Mouse (Mus musculus) ovary, adult 18-20 months (tissue): Measurements from ENCODE around the gene Wfdc12.

Source experiments
- DNase-seq: peaks from one replicate; pipeline ENCODE4 v3.0.0; 2022; ENCODE audit warnings: low spot score, mixed read lengths

Gene Wfdc12

GRCm38 (mm10) chr2:164175850-164176249 lies 14.6 kb downstream of the Wfdc12 start:
- DNase-seq = no peak

- DNase-seq = no peak
Observed at GRCm38 (mm10) chr2:164174649-164175395, 15.6 kb downstream of the Wfdc12 start.

GRCm38 (mm10) chr2:164173394-164173793 lies 17.0 kb downstream of the Wfdc12 start:
- DNase-seq = no peak

- DNase-seq = no peak
Observed at GRCm38 (mm10) chr2:164170902-164171301, 19.5 kb downstream of the Wfdc12 start, which contains the start of gene Kcns1. Kcns1 (minus strand) TSS chr2:164171113.

GRCm38 (mm10) chr2:164170326-164170725 lies 20.1 kb downstream of the Wfdc12 start:
- DNase-seq = no peak

- no peak for DNase-seq
Observed at GRCm38 (mm10) chr2:164168571-164168946, 21.8 kb downstream of the Wfdc12 start.

GRCm38 (mm10) chr2:164167752-164168570 lies 22.4 kb downstream of the Wfdc12 start:
- DNase-seq = no peak

GRCm38 (mm10) chr2:164164941-164165340 lies 25.5 kb downstream of the Wfdc12 start:
- DNase-seq = no peak

- no peak for DNase-seq
Observed at GRCm38 (mm10) chr2:164161515-164162055, 28.8 kb downstream of the Wfdc12 start.

- DNase-seq = no peak
Observed at GRCm38 (mm10) chr2:164158838-164159237, 31.6 kb downstream of the Wfdc12 start.

- no peak for DNase-seq
Observed at GRCm38 (mm10) chr2:164156158-164156557, 34.2 kb downstream of the Wfdc12 start.

GRCm38 (mm10) chr2:164154007-164154406 lies 36.4 kb downstream of the Wfdc12 start:
- DNase-seq = no peak

GRCm38 (mm10) chr2:164152341-164152740 lies 38.1 kb downstream of the Wfdc12 start:
- no peak for DNase-seq

GRCm38 (mm10) chr2:164150086-164150760 lies 40.2 kb downstream of the Wfdc12 start:
- no peak for DNase-seq

- no peak for DNase-seq
Observed at GRCm38 (mm10) chr2:164146556-164146955, 43.9 kb downstream of the Wfdc12 start.

- DNase-seq = no peak
Observed at GRCm38 (mm10) chr2:164144541-164144940, 45.9 kb downstream of the Wfdc12 start.

- no peak for DNase-seq
Observed at GRCm38 (mm10) chr2:164144025-164144424, 46.4 kb downstream of the Wfdc12 start.

- DNase-seq = no peak
Observed at GRCm38 (mm10) chr2:164142021-164142420, 48.4 kb downstream of the Wfdc12 start.
